Mouse (Mus musculus) liver (tissue): ENCODE measurements around the gene Pappa2.

ENCODE experiments used
- DNase-seq: peaks from one replicate; pipeline ENCODE4 v3.0.0-alpha.2; 2020; ENCODE audit warnings: mixed read lengths

The Pappa2 gene

GRCm38 (mm10) chr1:158980390-158980789, at the start of gene Pappa2:
Pappa2 (minus strand) TSS chr1:158980490.
- no peak for DNase-seq

DNA sequence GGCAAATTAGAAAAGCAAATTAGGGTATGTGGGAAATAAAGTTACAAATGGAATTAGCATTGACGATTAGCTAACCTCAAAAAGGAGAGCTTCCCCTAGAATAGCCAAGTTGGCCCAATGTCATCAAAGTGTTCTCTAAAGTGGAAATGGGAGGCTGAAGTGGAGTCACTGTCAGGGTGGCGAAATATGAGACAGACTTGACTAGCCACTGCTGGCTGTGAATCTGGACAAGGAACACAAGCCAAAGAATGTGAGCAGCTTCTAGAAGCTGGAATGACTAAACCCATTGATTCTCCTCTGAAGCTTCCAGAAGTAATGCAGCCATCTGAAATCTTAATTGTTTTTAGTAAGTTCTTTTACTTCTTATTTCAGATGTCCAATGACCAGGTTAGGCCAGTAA, 48.8 kb upstream of the Pappa2 start:
- DNase-seq = no peak

DNA sequence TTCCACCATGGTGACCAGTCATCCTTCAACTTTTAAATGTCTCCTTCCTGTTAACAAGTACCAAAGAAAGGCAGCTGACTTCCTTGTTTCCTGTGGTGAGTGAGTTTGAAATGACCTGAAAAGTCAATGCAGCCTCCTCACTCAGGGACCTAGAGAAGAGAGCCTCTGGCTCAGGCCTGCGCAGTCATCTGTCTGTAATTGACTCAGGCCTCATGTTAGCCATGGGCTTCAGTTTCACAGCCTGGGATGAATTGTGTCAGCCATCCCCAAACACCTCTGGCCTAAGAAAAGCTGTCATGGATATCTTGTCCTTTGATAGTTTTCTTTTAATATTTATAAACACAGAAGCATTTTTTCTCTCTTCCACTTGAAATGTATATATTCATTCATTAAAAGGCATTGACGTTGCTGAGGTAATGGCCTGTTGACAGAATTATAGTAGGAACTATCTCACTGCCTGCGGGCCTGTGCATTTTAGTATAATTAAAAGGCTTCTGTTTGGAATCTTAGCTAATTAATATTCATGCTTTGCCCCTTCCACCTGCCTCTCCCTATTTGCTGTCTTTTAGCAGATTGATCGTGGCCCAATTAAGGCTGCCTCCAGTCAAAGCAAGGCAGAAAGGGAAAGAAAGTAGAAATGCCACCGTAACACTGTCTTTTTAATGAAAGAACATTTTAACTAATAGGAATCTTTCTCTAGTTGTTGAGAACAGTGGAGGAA, 34.8 kb upstream of the Pappa2 start:
- DNase-seq = no peak

GRCm38 (mm10) chr1:158987042-158987441, 6.8 kb upstream of the Pappa2 start:
- no peak for DNase-seq

- DNase-seq = no peak
Observed at GRCm38 (mm10) chr1:158962340-158962739, 17.9 kb downstream of the Pappa2 start.

DNA sequence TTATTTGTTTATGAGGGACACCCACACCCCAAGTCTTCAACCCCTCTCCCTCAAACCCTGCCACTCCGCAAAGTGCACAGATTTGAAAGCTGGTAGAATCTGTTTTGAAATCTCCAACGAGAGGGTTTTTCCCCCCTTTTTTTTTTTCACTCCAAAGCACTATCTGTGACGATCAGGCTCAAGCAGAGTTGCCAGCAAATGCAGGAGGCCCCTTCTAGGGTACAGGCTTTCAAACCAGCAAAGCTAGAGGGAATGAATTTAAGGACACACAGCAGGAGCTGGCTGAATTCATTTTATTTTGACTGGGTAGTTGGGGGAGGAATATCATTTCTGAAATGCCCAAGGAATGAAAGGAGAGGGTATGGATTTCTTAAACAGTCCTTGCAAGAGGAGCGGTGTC, 19.3 kb downstream of the Pappa2 start:
- no peak for DNase-seq

GRCm38 (mm10) chr1:158960549-158960948, 19.7 kb downstream of the Pappa2 start:
- no peak for DNase-seq

GRCm38 (mm10) chr1:158956361-158956760, 23.9 kb downstream of the Pappa2 start:
- no peak for DNase-seq

GRCm38 (mm10) chr1:158954785-158955184, 25.5 kb downstream of the Pappa2 start:
- DNase-seq = no peak

DNA sequence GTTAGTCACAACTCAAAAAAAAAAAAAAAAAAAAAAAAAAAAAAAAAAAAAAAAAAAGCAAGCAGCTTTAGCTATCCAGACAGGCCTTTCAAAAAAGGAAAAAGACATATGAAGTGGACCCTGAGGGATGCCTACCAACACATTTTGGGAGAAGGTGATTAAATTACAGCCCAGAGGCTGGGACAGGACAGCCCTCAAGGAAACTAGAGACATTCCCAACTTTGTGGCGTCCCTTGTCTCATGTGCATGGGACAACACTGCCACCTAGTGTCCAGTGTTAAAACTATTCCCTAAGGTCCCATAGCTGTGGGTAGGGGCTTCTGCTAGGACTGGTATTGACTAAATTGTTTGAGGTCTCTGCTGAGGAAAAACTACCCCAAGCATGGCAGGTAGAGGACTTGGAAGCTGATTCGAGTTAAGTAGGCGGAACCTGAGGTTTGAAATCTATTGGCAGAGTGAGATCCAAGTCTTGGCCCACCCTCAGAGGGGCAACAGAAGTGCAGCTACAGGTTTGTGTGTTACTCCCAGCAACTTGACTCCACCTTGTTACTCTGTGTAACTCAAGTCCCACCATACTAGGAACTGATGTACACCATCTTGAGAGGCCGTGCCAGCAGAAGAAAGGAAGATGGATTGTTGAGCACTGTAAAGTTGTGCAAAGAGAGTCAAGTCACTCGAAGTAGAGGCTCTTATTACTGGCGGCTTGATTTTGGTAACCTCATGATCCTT, 26.6 kb downstream of the Pappa2 start:
- DNase-seq = peak; percentile 41

DNA sequence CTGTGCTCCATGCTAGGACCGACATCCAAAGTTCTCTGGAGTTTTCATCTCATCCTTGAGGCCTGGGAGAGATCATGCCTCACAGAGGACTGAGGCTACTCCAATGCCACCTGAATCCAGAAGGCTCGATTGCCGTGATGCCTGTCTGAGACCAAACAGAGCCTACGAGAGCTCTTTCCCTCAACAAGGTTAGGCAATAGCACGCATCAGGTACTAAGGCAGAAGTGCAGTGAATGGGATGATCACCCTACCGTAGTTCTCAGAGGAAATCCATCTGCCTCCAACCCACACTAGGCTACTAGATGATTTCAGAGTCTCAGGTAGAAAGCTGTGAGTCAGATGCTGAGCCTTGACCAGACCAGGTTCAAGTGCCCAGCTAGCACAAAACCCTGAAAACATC, 31.2 kb downstream of the Pappa2 start:
- no peak for DNase-seq

DNA sequence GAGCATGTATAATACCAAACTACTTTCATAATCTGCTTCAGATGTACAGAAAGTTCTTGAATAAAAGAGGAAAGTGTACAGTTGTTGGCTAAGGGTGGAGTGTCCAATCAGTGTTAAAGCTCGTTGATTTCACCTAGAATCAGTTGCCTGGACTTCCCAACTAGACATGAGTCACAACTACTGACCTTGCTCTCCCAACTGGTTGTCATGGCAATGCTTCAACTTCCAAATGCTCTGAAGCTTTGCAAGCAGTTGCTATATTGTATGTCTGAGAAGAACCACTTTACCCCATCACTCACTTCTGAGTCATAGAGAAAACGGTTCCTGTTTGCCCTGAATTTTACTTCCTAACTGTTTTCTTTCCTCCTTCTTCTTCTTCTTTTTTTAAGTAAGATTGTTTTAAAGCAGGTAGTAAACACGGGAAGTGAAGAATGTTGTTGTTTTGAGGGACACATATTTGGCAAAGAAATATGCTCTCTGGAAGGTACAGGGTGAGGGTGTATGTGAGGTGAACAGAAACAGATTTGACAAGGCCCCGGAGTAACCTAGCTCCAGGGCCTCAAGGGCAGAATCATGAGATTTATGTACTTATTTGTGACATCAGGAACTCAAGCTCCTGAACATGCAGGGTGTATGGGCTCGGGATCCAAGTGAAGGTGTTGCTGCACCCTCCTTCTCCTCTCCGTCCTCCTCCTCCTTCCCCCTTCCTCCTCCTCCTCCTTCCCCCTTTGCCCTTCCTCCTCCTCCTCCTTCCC, 32.1 kb downstream of the Pappa2 start:
- no peak for DNase-seq

DNA sequence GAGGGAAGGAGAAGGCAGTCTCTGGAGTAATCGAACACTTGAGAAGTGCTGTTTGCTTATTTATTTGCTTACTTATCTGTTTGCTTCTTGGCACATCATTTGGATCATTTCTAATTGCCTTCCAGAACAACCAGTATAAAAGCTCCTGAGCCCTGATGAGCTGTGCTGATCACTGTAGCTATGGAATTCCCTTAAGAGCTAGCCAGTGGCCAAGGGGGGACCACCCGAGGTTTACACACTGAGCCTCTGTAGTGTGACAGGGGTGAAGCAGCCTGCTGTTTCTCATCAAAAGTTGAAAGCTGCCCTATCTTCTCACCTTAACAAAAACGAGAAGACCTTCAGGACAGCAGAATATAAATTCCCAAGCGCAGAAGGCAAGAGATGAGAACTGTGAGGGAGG, 35.4 kb downstream of the Pappa2 start:
- no peak for DNase-seq

- DNase-seq = no peak
Observed at GRCm38 (mm10) chr1:158942864-158943263, 37.4 kb downstream of the Pappa2 start.

DNA sequence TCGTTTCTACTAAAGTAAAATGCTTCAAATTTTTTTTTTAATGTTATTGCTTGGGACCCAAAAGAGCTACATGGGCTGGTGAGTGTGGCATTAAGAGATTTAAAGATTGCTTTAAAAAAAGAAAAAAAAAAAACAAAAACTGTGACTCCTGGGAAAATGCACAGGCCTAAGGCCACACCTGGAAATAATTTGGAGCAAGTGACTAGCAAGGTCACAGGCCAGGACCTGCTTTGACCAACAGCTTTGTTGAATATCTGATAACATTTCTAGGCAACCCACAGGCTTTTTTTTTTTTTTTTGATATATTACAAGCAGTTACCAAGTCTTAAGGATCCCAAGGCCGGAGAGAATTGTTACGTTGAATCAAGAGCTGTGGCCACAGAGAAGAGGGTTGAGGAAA, 39.3 kb downstream of the Pappa2 start:
- no peak for DNase-seq

GRCm38 (mm10) chr1:158934447-158934846, 45.8 kb downstream of the Pappa2 start:
- no peak for DNase-seq

GRCm38 (mm10) chr1:158931202-158931827, 49.0 kb downstream of the Pappa2 start:
- no peak for DNase-seq

- DNase-seq = no peak
Observed at GRCm38 (mm10) chr1:158929369-158929768, 50.9 kb downstream of the Pappa2 start.

DNA sequence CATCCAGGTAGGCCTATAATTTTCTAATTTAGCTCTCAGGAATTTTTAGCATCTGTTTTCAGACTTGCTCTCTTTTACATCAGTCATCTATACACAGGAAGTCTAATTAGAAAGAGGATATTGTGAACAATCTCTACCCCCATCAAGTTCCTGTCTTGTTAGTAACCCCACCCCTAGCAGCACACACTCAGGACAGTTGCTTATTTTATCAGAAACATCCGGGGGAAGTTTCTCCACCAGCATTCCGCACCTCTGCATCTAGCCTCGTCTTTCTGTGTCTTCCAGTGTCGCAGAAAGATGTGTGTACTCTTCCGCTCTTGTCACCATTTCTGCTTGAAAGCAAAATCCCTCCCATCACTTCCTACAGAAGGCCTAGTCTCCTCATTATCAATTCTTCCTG, 59.8 kb downstream of the Pappa2 start:
- DNase-seq = no peak

GRCm38 (mm10) chr1:158918890-158919289, 61.4 kb downstream of the Pappa2 start:
- no peak for DNase-seq

DNA sequence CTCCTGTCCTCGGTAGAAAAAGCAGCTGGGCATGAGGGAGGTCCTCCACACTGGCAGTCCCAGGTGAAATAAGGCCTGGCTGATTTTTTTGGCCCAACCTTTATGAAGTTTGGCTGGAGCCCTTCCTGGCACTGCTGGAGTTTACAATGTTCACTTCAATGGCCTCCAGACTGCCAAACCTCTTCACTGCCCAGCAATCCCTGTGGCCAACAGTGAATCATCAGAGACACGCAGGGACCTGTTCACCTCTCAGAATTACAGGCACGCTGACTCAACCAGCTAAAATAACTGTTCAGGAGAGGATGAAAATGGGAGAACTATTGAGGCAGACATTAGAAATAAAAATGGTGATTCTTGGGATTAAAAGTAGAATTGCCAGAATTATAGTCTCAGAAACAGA, 63.2 kb downstream of the Pappa2 start:
- no peak for DNase-seq

- DNase-seq = no peak
Observed at GRCm38 (mm10) chr1:158915592-158915991, 64.7 kb downstream of the Pappa2 start.

DNA sequence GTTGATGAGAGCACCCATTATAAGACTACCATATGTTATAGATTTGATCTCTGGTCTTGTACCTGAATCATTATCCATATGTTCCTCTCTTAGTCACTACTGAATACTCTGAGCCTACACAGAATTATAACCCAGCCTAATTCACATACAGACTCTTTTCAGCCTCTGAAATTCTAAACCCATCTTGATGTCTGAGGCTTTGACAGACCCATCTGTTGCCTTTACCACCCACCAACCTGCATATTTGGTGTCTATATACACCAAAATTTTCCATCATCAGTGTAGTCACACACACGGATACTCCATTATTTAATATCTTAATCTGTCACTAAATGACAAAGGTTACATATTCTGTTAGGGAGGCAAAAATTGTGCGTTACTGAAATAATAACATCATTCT, 69.6 kb downstream of the Pappa2 start:
- no peak for DNase-seq
